Mouse (Mus musculus): ENCODE measurements around the gene Hist1h3g. TPM values are rescaled to one million over a fixed set of nuclear protein-coding genes. Genes with fewer than 3 reads are reported as not detected.
"Not testable (repeated sequence)": the region's sequence is repeated elsewhere in the genome, so short reads cannot be mapped to it uniquely, and the experiment has no call there.

Hist1h3g gene
- total RNA-seq, 2 experiments from 2014 or later: 5.8 to 6.2 TPM

- intact Hi-C loops (cut with DNase I); DNase-seq (ENCODE audit: low spot score in 2 of 2): not testable (repeated sequence)
These were observed 36.4 kb downstream of the Hist1h3g start for GRCm38 (mm10) chr13:23571504-23572217.

- intact Hi-C loops (cut with DNase I): no loop called here
- no peak for DNase-seq (ENCODE audit: low spot score in 2 of 2)
These were observed 37.2 kb downstream of the Hist1h3g start for GRCm38 (mm10) chr13:23572218-23573033.

GRCm38 (mm10) chr13:23573034-23573897, 38.0 kb downstream of the Hist1h3g start:
- intact Hi-C loops (cut with DNase I); DNase-seq (ENCODE audit: low spot score in 2 of 2): not testable (repeated sequence)

- intact Hi-C loops (cut with DNase I): not testable (repeated sequence)
- peak; percentile 96 to 98 for DNase-seq (ENCODE audit: low spot score in 2 of 2)
These were observed 38.8 kb downstream of the Hist1h3g start, which contains the start of the genes Hist1h2bf and Hist1h2ad for GRCm38 (mm10) chr13:23573898-23574524. Gene Hist1h2bf, minus strand, starts transcription at chr13:23574196. Gene Hist1h2ad, plus strand, starts transcription at chr13:23574381.

GRCm38 (mm10) chr13:23574546-23575170, 39.4 kb downstream of the Hist1h3g start:
- intact Hi-C loops (cut with DNase I); DNase-seq (ENCODE audit: low spot score in 2 of 2): not testable (repeated sequence)

GRCm38 (mm10) chr13:23575271-23575851, 40.1 kb downstream of the Hist1h3g start, which contains the start of gene Hist1h3d:
Gene Hist1h3d, plus strand, starts transcription at chr13:23575763.
- DNase-seq (ENCODE audit: low spot score in 2 of 2): peak; percentile 52 to 74
- intact Hi-C loops (cut with DNase I): no loop called here

GRCm38 (mm10) chr13:23575864-23576313, 40.7 kb downstream of the Hist1h3g start:
- DNase-seq (ENCODE audit: low spot score in 2 of 2); intact Hi-C loops (cut with DNase I): not testable (repeated sequence)

- no peak for DNase-seq (ENCODE audit: low spot score in 2 of 2)
- intact Hi-C loops (cut with DNase I): no loop called here
These were observed 41.2 kb downstream of the Hist1h3g start for GRCm38 (mm10) chr13:23576351-23576881.

- intact Hi-C loops (cut with DNase I): no loop called here
- DNase-seq (ENCODE audit: low spot score in 2 of 2): no peak
These were observed 41.9 kb downstream of the Hist1h3g start for GRCm38 (mm10) chr13:23576906-23577639.

- intact Hi-C loops (cut with DNase I): no loop called here
- no peak for DNase-seq (ENCODE audit: low spot score in 2 of 2)
These were observed 42.6 kb downstream of the Hist1h3g start for GRCm38 (mm10) chr13:23577835-23578234.

GRCm38 (mm10) chr13:23581408-23582218, 46.4 kb downstream of the Hist1h3g start, which contains the start of gene Hist1h4d:
Gene Hist1h4d, plus strand, starts transcription at chr13:23581598.
- intact Hi-C loops (cut with DNase I): loop anchor here (5.0 kb wide), 2 partner anchors 116 to 156 kb away; partner anchors contain the start of genes Hist1h1c, Hist1h1t and Hist1h4c
- peak; percentile 98 for DNase-seq (ENCODE audit: low spot score in 2 of 2)

- intact Hi-C loops (cut with DNase I): loop anchor here (5.0 kb wide), 2 partner anchors 115 to 155 kb away; partner anchors contain the start of genes Hist1h1c, Hist1h1t and Hist1h4c
- no peak for DNase-seq (ENCODE audit: low spot score in 2 of 2)
These were observed 47.2 kb downstream of the Hist1h3g start for GRCm38 (mm10) chr13:23582219-23583056.

GRCm38 (mm10) chr13:23583387-23584068, 48.3 kb downstream of the Hist1h3g start:
- no peak for DNase-seq (ENCODE audit: low spot score in 2 of 2)
- intact Hi-C loops (cut with DNase I): loop anchor here (5.0 kb wide), 2 partner anchors 114 to 154 kb away; partner anchors contain the start of genes Hist1h1c, Hist1h1t and Hist1h4c

- no peak for DNase-seq (ENCODE audit: low spot score in 2 of 2)
- intact Hi-C loops (cut with DNase I): loop anchor here (5.0 kb wide), 2 partner anchors 113 to 153 kb away; partner anchors contain the start of genes Hist1h1c, Hist1h1t and Hist1h4c
These were observed 49.1 kb downstream of the Hist1h3g start for GRCm38 (mm10) chr13:23584331-23584730.
